Mouse (Mus musculus): ENCODE data around the gene Iqcg.

The Iqcg gene

DNA sequence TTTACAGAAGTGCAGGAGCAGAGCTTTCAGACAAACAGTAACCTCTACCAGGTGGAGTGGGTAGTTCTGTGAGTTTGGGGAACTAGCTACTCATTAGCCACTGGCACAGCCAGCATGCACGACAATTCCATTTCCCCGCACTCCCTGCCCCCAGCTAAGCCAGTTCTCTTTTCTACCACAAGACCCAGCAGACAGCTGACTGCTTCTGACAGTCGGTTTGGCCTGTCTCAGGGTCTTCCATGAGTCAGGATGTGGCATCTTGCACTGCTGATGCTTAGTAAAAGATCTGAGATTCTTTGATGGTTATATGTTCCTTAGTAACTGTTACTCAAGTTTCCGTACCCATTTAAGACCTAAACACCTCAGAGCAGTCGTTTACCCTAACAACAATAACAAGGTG is 83.5 kb downstream of the Iqcg start:
- peak; percentile 39 for DNase-seq
